Mouse (Mus musculus) kidney, embryonic 15.5 days (tissue): ENCODE measurements around the gene Nkx2-3. TPM values are rescaled to one million over a fixed set of nuclear protein-coding genes. Genes with fewer than 3 reads are reported as not detected.

Source experiments
- ATAC-seq: fragments of 200-750 bp; cut with Nextera tagmentation; replicated peaks from 2 replicates; pipeline ENCODE4 v1.8.0; 2017; ENCODE audit warnings: moderate TSS enrichment; ENCODE audit not compliant: low FRiP score
- H3K27ac ChIP-seq: fragments of 300-500 bp; sonication (generic); 2 replicates; pipeline ENCODE4 v1.5.1; 2015; ENCODE audit warnings: mild to moderate bottlenecking, inconsistent platforms
- H3K27me3 ChIP-seq: fragments of 300-500 bp; sonication (generic); 2 replicates; pipeline ENCODE4 v1.6.1; 2015; ENCODE audit warnings: inconsistent platforms
- H3K36me3 ChIP-seq: fragments of 300-500 bp; sonication (generic); 2 replicates; pipeline ENCODE4 v1.6.1; 2015; ENCODE audit warnings: inconsistent platforms
- H3K4me1 ChIP-seq: fragments of 300-500 bp; sonication (generic); 2 replicates; pipeline ENCODE4 v1.6.1; 2015; ENCODE audit warnings: inconsistent platforms
- H3K4me2 ChIP-seq: fragments of 300-500 bp; sonication (generic); 2 replicates; pipeline ENCODE4 v1.6.1; 2015; ENCODE audit warnings: moderate library complexity, mild to moderate bottlenecking, inconsistent platforms
- H3K4me3 ChIP-seq: fragments of 300-500 bp; sonication (generic); replicated peaks from 2 replicates; pipeline ENCODE4 v1.5.1; 2015; ENCODE audit warnings: mild to moderate bottlenecking, inconsistent platforms
- H3K9ac ChIP-seq: fragments of 300-500 bp; sonication (generic); 2 replicates; pipeline ENCODE4 v1.6.1; 2015; ENCODE audit warnings: mild to moderate bottlenecking, inconsistent platforms
- H3K9me3 ChIP-seq: fragments of 300-500 bp; sonication (generic); replicated peaks from 2 replicates; pipeline ENCODE4 v1.6.1; 2016; ENCODE audit warnings: inconsistent platforms
- WGBS: fragments of 180-500 bp; shearing (Covaris S2); methylation state at CpG from one replicate; pipeline ENCODE4 v1.1.7; 2015; ENCODE audit warnings: mixed read lengths; 5-methylcytosine and 5-hydroxymethylcytosine counted together
- polyA plus RNA-seq: library from polyadenylated mRNA; unstranded; fragments of >200 nt; fragmentation: Nextera tagmentation; extraction: Ambion mirVana; gene quantifications from 2 replicates; pipeline ENCODE4 v1.2.1, GENCODE M21; 2015

The Nkx2-3 gene
- polyA plus RNA-seq, 1 experiment from 2014 or later: 0.26 TPM

DNA sequence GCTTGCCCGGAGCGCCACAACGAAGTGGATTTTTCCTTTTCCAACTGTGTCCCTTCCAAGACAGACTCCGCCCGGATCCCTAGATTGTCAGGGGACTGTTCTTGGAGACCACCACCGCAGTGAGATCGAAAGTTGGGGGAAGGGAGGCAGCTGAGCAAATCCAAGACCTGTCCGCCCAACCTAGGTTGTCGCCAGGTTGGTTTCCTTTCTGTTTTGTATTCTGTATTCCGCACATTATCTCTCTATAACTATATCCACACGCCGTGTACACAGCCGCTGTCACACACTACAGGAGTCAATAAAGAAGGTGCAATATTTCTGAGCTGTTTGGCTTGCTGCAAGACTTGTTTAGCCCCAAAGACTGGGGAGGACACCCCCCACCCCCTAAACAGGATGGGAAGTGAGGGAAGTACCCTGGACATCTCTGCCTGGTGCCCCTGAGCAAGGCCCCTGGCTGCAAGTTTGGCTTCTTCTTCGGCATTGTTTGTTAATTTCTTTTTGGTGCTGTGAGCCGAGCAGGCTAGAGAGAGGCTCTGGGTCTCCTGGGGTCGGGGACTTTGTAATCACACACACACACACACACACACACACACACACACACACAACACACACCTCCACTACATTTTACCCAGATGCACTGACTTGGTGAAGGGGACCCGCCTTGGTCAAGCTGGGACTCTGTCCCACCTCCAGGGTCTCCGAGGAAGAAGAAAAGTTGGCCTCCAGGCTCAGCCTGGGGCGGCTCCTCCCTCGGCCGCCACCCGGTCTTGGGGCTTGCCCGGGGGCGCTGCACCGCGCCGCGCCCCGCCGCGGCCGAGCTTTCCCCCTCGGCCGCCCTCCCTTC lies 3.7 kb downstream of the Nkx2-3 start:
- WGBS: under 1% methylated on average over 33 of the region's 34 CpGs
- H3K9me3 ChIP-seq: no peaks in the 10 kb centered on the region
- H3K36me3 ChIP-seq: no peaks in the 10 kb centered on the region
- no peak overlapping the region for H3K9ac ChIP-seq
- H3K4me3 ChIP-seq: peak overlapping the region; percentile 24
- H3K27me3 ChIP-seq: peaks cover 100% of the 10 kb centered on the region
- no peak overlapping the region for H3K27ac ChIP-seq
- H3K4me1 ChIP-seq: peaks cover 33% of the 10 kb centered on the region
- no peak for ATAC-seq
- peak overlapping the region; percentile 32 for H3K4me2 ChIP-seq

DNA sequence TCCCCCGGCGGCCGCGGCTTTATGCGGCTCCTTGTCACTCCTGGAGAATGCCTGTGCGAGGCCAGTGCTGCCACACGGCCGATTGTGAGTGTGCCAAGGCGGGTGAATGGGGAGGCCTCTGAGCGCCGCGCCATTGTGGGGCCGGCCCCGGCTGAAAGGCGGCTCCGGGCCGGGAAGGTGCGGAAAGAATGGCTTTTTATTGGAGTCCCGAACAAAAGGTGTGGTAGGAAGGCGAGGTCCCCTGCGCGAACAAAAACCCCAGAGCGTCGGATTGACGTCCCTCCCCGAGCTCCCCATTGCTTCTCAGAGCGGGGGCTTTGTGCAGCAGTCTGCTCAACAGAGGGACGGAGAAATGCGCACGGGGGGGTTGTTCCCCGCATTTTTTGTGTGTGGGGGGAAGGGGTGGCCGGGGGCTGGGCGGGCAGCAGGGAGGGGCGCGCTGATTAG lies 4.3 kb downstream of the Nkx2-3 start:
- Histone ChIP-seq H3K36me3 (no peaks in the 10 kb centered on the region), H3K9ac (no peak overlapping the region), H3K4me2 (peak overlapping the region; percentile 32), H3K4me3 (peak overlapping the region; percentile 24), H3K4me1 (peaks cover 33% of the 10 kb centered on the region), H3K27ac (no peak overlapping the region), H3K9me3 (no peaks in the 10 kb centered on the region), H3K27me3 (peaks cover 100% of the 10 kb centered on the region)
- no peak for ATAC-seq
- WGBS: under 1% methylated on average over 33 of the region's 35 CpGs

GRCm38 (mm10) chr19:43616889-43617288 lies 4.8 kb downstream of the Nkx2-3 start:
- no peak for ATAC-seq
- H3K27ac ChIP-seq: no peak overlapping the region
- peaks cover 100% of the 10 kb centered on the region for H3K27me3 ChIP-seq
- no peaks in the 10 kb centered on the region for H3K9me3 ChIP-seq
- H3K4me3 ChIP-seq: no peak overlapping the region
- 1% methylated on average over 12 of the region's 12 CpGs for WGBS
- peaks cover 33% of the 10 kb centered on the region for H3K4me1 ChIP-seq
- no peak overlapping the region for H3K4me2 ChIP-seq
- H3K9ac ChIP-seq: no peak overlapping the region
- no peaks in the 10 kb centered on the region for H3K36me3 ChIP-seq

GRCm38 (mm10) chr19:43617761-43618349 lies 5.7 kb downstream of the Nkx2-3 start:
- peaks cover 27% of the 10 kb centered on the region for H3K4me1 ChIP-seq
- H3K27ac ChIP-seq: no peak overlapping the region
- H3K4me3 ChIP-seq: no peak overlapping the region
- H3K9ac ChIP-seq: no peak overlapping the region
- no peaks in the 10 kb centered on the region for H3K36me3 ChIP-seq
- WGBS: 37% methylated on average over 10 of the region's 10 CpGs
- H3K27me3 ChIP-seq: peaks cover 100% of the 10 kb centered on the region
- no peak overlapping the region for H3K4me2 ChIP-seq
- H3K9me3 ChIP-seq: no peaks in the 10 kb centered on the region
- no peak for ATAC-seq

DNA sequence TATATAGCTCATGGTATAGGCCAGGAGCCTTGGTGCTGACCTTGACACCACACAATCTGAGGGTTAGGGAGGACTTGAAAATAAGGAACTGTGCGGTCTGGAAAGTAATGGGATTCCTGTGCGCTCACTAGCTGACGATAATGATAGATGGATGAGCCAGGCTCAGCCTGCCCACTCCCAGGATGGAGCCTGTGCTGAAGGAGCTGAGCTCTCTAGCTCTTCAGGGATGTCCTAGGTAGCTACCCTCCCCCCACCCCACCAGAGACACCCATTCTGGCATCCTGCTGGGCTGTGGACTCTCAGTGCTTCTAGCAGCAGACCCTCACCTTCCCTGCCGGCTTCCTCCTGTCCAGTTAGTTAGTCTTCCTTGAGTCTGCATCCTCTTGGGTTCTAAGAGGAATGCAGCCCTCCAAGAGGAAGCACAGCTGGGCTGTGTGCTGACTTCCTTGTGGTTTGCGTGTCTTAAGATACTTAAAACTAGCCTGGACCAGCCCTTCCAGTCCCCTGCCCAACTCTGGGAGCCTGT lies 6.4 kb downstream of the Nkx2-3 start:
- WGBS: 4% methylated on average over 5 of the region's 5 CpGs
- Histone ChIP-seq H3K9me3 (no peaks in the 10 kb centered on the region), H3K27ac (no peak overlapping the region), H3K27me3 (peaks cover 100% of the 10 kb centered on the region), H3K4me1 (peaks cover 27% of the 10 kb centered on the region), H3K4me3 (no peak overlapping the region), H3K9ac (no peak overlapping the region), H3K36me3 (no peaks in the 10 kb centered on the region), H3K4me2 (no peak overlapping the region)
- ATAC-seq: no peak

GRCm38 (mm10) chr19:43619916-43620479 lies 7.9 kb downstream of the Nkx2-3 start:
- Histone ChIP-seq H3K4me2 (no peak overlapping the region), H3K9ac (no peak overlapping the region), H3K9me3 (no peaks in the 10 kb centered on the region), H3K27ac (no peak overlapping the region), H3K36me3 (no peaks in the 10 kb centered on the region), H3K27me3 (peaks cover 99% of the 10 kb centered on the region), H3K4me3 (no peak overlapping the region), H3K4me1 (peaks cover 16% of the 10 kb centered on the region)
- no peak for ATAC-seq
- 3% methylated on average over 18 of the region's 18 CpGs for WGBS

DNA sequence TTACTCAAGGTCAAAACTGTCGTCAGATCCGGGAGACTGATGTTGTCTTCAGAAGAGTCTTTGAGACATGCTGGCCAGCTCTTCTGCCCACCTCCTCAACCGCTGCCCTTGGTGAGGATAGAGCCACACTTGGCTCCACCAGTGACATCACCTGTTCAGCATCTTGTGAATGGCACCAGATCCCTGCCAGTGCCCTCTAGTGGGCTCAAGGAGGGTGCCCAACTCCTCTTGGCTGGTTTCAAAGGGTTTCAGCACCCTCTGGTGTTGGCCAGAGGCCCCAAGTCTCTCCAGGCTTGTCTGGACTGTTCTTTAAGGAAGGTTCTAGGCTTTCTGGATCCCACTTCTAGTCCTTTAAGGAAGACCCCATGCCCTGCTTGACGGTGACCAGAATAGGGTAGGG lies 11.8 kb downstream of the Nkx2-3 start:
- ATAC-seq: no peak
- no peak overlapping the region for H3K27ac ChIP-seq
- H3K4me1 ChIP-seq: 0 out of 2 replicates have a peak, but pooled peaks cover 6% of the 10 kb centered on the region
- no peak overlapping the region for H3K4me2 ChIP-seq
- no peaks in the 10 kb centered on the region for H3K9me3 ChIP-seq
- 46% methylated on average over 4 of the region's 4 CpGs for WGBS
- no peaks in the 10 kb centered on the region for H3K36me3 ChIP-seq
- H3K9ac ChIP-seq: no peak overlapping the region
- H3K27me3 ChIP-seq: peaks cover 73% of the 10 kb centered on the region
- H3K4me3 ChIP-seq: no peak overlapping the region

DNA sequence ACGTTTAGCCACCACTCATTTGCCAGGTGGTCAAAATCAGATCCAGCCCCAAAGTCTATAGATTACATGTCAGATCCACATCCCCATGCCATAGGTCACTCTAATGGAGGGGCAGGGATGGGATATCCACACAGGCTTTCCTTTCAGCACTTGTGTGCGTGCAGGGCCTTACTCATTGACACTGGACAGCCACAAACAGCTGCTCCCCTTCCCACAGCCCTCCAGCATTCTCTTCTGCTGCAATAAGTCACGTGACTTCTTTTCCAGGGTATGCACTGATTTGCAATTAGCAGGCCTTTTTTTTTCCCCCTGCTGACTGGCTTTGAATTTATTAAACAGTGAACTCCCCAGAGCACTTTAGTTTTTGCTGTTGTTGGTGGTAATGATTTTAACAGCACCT lies 14.0 kb downstream of the Nkx2-3 start:
- no peak overlapping the region for H3K9ac ChIP-seq
- WGBS: 21% methylated on average over 3 of the region's 3 CpGs
- 0 out of 2 replicates have a peak, but pooled peaks cover 7% of the 10 kb centered on the region for H3K4me1 ChIP-seq
- H3K9me3 ChIP-seq: no peaks in the 10 kb centered on the region
- H3K36me3 ChIP-seq: no peaks in the 10 kb centered on the region
- H3K4me2 ChIP-seq: no peak overlapping the region
- H3K27me3 ChIP-seq: peaks cover 60% of the 10 kb centered on the region
- no peak overlapping the region for H3K27ac ChIP-seq
- no peak overlapping the region for H3K4me3 ChIP-seq
- no peak for ATAC-seq

DNA sequence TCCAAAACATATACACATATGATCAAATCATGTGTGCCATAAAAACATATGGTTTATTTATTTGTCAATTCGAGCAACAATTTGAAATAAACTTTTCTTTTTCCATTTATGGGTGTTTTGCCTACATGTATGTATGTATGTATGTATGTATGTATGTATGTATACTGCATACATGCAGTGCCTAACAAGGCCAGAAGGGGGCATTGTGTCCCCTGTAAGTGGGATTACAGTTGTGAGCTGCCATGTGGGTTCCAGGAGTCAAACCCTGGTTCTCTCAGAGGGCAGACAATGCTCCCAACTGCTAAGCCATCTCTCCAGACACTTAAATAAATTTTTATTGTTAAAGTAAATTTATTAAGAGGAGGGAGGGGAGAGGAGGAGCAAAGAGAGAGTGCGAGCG lies 15.2 kb downstream of the Nkx2-3 start:
- Histone ChIP-seq H3K9me3 (no peaks in the 10 kb centered on the region), H3K36me3 (no peaks in the 10 kb centered on the region), H3K27me3 (peaks cover 50% of the 10 kb centered on the region), H3K4me2 (no peak overlapping the region), H3K27ac (no peak overlapping the region), H3K4me3 (no peak overlapping the region), H3K9ac (no peak overlapping the region), H3K4me1 (0 out of 2 replicates have a peak, but pooled peaks cover 7% of the 10 kb centered on the region)
- no peak for ATAC-seq
- 92% methylated on average over 3 of the region's 3 CpGs for WGBS

DNA sequence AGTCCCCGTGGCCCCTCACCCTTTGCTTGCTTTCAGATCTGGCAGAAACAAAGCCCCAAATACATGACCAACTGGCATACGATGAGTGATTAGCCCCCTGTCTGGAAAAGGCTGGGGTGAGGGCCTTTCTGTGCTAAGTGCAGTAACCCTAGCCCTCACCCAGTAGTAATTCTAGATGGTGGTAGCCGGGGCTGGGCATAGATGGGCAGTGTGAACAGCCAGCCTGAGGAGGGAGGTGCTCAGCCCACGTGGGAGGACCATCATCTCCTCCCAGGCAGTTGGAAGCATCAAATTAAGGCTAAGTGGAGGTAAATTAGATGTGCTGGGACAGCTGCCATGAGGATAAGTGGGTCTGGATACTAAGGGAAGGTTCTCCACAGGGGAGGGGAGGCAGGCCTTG lies 17.0 kb downstream of the Nkx2-3 start:
- Histone ChIP-seq H3K36me3 (no peaks in the 10 kb centered on the region), H3K27ac (no peak overlapping the region)
- ATAC-seq: peak; percentile 75

GRCm38 (mm10) chr19:43630466-43631251 lies 18.5 kb downstream of the Nkx2-3 start:
- WGBS: 20% methylated on average over 12 of the region's 12 CpGs
- Histone ChIP-seq H3K27ac (no peak overlapping the region), H3K27me3 (peaks cover 27% of the 10 kb centered on the region), H3K36me3 (no peaks in the 10 kb centered on the region), H3K4me2 (no peak overlapping the region), H3K9me3 (no peaks in the 10 kb centered on the region), H3K4me3 (no peak overlapping the region), H3K9ac (no peak overlapping the region), H3K4me1 (0 out of 2 replicates have a peak, but pooled peaks cover 7% of the 10 kb centered on the region)
- 0 out of 2 replicates have a peak, but pooled peaks have one; percentile 46 for ATAC-seq

More for the DNA sequence above, 17.0 kb downstream of the Nkx2-3 start:
- 0 out of 2 replicates have a peak, but pooled peaks cover 7% of the 10 kb centered on the region for H3K4me1 ChIP-seq
- H3K9me3 ChIP-seq: no peaks in the 10 kb centered on the region
- no peak overlapping the region for H3K4me2 ChIP-seq
- H3K27me3 ChIP-seq: peaks cover 37% of the 10 kb centered on the region
- no peak overlapping the region for H3K9ac ChIP-seq
- 15% methylated on average over 4 of the region's 4 CpGs for WGBS
- H3K4me3 ChIP-seq: no peak overlapping the region
